Mouse (Mus musculus): Measurements from ENCODE around the gene Setd3.

DNA sequence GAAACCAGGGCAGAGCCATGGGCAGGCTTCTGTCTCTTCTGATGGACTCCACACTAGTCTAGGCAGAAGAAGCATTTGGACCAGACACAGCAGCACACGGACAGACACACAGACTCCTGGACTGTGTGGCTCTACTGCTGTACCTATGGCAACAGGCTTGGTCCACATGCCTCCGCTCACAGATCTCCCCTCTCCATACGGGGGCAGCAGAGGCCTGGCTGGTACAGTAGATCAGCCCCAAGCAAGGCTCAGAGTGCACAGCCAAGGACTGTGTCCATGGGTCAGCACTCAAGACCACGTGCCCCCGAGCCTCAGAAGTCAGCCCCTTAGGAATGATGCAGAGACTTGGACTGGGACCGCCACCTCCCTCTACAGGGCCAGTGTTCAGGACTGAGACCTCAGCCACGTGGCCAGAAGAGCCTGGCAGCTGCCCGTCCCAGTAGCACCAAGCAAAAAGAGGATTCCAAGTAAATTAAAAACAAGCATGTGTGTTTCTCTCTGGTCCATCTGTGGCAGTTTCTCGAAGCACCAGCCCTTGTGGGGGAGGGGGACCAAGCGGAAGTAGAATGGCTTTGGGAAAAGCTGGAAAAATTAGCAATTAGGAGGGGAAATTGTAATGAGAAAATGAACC, 100.9 kb downstream of the Setd3 start:
- no peak for TF ChIP-seq MAX (IDR thresholded peaks at IDR 0.05; ENCODE audit: low read length)
- no peak for TF ChIP-seq POLR2A (IDR thresholded peaks at IDR 0.05; ENCODE audit: control insufficient read depth in 1 of 2, insufficient read depth in 1 of 2, low read depth in 1 of 2, low read length in 2 of 2, poor library complexity in 1 of 2)
- no peak for TF ChIP-seq TBP (IDR thresholded peaks at IDR 0.05; ENCODE audit: low read depth, low read length)
- TF ChIP-seq TCF12 (IDR thresholded peaks at IDR 0.05; ENCODE audit: low read depth, low read length) = no peak
- no peak for TF ChIP-seq ZC3H11A (IDR thresholded peaks at IDR 0.05; ENCODE audit: low read depth, low read length)
- TF ChIP-seq NRF1 (IDR thresholded peaks at IDR 0.05; ENCODE audit: insufficient read depth, low read depth, low read length, poor library complexity, severe bottlenecking) = no peak
- TF ChIP-seq JUND (IDR thresholded peaks at IDR 0.05; ENCODE audit: low read depth, low read length) = no peak
- no peak for TF ChIP-seq CTCF (IDR thresholded peaks at IDR 0.05 in 2 of 3, conservative IDR thresholded peaks at IDR 0.05 in 1 of 3; ENCODE audit: control insufficient read depth in 1 of 3, insufficient read depth in 1 of 3, low read depth in 2 of 3, low read length in 3 of 3, poor library complexity in 1 of 3, severe bottlenecking in 1 of 3)
- no peak for TF ChIP-seq EP300 (IDR thresholded peaks at IDR 0.05; ENCODE audit: low read depth in 1 of 2, low read length in 2 of 2)

Data from MEL (cell line).